Mouse (Mus musculus): ENCODE data around the gene Fgfr2. TPM values are rescaled to one million over a fixed set of nuclear protein-coding genes. Genes with fewer than 3 reads are reported as not detected.

The Fgfr2 gene
- total RNA-seq, 1 experiment from 2014 or later, result not detected

DNA sequence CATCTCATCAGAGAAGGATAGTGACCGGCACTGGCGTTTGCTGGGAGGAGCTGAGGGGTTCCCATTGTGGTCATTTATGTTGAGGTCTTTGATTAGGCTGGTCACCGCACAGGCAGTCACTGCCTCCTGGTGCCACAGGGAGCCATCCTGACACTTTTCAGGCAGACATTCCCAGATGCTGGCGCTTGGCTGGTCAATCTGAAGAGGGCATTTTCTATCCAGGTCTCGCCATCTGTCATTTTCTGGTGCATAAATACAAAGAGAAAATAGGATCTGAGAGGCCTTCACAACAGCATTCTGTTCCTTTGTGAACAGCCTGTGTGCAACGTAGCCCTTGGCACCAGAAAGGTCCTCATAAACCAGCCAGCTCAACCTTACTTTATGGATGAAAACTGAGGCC lies 363.2 kb downstream of the Fgfr2 start:
- ATAC-seq (replicated peaks in 1 of 2; ENCODE audit: insufficient read depth in 1 of 2, low FRiP score in 2 of 2, low TSS enrichment in 1 of 2, low read depth in 1 of 2, poor library complexity in 2 of 2, severe bottlenecking in 2 of 2), result no peak

DNA sequence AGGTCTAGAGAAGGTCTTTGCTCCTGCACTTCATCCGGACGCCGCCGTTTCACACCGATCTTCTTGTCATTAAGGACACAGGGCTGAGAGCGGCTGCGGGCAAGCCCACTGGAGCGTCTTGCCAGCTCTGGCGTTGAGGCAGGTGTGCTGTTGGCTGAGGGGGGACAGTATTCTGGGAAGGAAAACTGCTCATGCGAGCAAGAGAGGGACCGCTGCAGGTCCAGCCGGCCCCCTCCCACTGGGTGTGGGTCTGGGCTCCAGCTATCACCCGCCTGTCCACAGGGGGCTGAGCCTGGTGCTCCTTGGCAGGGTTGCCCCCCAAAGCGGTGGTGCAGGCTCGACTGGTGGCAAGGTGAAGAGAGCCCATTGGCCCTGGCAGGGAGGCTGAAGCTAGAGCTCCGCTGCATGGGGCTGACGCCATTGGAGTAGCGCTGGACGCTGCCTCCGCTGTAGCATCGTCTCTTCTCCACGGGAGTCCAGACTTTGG lies 363.7 kb downstream of the Fgfr2 start:
- ATAC-seq (replicated peaks in 1 of 2; ENCODE audit: insufficient read depth in 1 of 2, low FRiP score in 2 of 2, low TSS enrichment in 1 of 2, low read depth in 1 of 2, poor library complexity in 2 of 2, severe bottlenecking in 2 of 2), result no peak

DNA sequence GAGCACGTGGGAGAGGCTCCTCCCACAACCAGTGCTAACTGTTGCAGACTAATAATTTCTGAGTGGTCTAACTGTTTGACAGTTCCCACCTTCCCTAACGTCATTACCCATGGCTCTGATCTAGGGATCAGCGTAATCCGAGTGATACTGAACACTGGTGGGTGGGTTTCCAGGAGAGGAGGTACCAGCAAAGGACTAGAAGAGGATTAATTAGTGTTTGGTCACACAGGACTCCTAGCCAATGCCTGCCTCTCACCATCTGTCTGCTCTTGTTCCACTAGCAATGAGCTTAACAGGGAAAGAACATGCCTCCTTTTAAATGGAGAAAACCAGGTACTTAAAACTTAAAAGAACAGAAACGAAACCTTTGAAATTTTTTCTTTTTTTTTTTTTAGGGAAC lies 364.3 kb downstream of the Fgfr2 start:
- no peak for ATAC-seq (replicated peaks in 1 of 2; ENCODE audit: insufficient read depth in 1 of 2, low FRiP score in 2 of 2, low TSS enrichment in 1 of 2, low read depth in 1 of 2, poor library complexity in 2 of 2, severe bottlenecking in 2 of 2)

DNA sequence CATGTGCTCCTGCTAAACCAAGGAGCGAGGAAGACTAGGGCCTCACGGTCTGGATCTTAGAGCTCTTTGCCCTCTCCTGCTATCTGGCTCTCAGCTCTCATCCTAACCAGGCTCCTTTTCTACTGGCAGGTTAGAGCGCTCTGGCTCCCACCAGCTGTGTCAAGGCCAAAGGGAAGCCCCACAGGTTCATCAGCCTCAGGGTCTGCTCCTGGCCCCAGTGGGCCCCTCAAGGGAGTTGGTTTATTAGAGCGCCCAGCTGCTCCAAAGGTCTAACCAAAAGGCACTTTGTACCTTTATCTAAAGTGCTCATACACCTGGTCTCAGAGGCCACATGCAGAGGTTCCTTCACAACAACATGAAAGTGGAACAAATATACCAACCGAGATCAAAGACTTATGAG lies 366.8 kb downstream of the Fgfr2 start:
- no peak for ATAC-seq (replicated peaks in 1 of 2; ENCODE audit: insufficient read depth in 1 of 2, low FRiP score in 2 of 2, low TSS enrichment in 1 of 2, low read depth in 1 of 2, poor library complexity in 2 of 2, severe bottlenecking in 2 of 2)

DNA sequence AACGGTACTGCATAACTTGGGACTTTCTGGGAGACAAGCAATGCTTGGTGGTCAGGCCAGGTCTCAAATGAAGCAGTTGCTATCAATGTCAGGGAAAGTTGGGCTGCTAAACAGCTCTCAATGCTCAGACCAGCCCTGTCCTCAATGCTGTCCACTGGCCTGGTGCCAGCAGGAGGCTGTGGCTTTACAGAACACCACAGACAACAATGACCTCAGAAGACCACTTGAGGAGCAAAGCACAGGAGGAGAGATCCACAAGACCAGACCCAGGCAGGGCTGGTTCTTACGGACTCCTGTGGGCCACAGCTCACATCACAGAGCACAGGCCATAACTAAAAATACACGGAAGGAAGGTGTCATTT lies 368.8 kb downstream of the Fgfr2 start:
- ATAC-seq (replicated peaks in 1 of 2; ENCODE audit: insufficient read depth in 1 of 2, low FRiP score in 2 of 2, low TSS enrichment in 1 of 2, low read depth in 1 of 2, poor library complexity in 2 of 2, severe bottlenecking in 2 of 2), result no peak

DNA sequence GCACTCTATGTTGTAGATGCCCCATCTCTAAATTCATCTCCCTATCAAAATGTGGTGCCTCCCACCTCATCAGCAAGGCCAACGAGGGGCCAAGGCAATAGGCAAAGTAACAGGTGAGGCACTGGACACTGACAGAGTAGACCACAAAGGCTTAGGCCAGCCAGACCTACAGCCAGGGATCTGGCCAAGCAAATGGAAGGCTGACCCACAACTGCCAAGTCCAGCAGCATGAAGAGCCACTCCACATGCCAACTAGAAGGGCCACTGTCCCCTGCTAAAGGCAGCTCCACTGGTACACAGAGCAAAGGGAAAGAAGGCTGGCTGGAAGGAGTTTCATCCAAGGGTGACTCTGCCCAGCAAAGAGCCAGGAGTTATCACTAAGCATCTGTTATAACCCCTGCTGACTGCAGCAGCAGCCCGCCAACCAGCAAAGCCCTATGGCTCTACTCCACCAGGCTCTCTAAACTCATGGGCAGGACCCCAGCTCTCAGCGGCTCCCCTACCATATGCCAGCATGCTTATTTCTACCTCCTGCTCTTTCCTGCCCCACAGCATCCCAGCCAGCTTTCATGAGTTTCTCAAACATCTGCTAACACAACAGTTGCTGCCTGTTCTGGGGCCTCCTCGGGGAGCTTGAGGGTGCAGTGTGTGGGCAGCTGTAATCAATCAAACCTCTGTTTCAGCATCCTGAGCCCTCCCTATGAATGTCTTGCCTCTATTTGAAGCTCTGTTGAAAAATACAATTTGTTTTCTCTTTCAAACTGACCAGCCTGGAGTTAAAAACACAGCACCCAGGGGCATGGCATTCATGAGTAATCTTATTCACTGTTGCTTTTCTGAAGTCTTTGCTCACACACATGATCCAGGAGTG lies 369.4 kb downstream of the Fgfr2 start:
- ATAC-seq (replicated peaks in 1 of 2; ENCODE audit: insufficient read depth in 1 of 2, low FRiP score in 2 of 2, low TSS enrichment in 1 of 2, low read depth in 1 of 2, poor library complexity in 2 of 2, severe bottlenecking in 2 of 2), result no peak

DNA sequence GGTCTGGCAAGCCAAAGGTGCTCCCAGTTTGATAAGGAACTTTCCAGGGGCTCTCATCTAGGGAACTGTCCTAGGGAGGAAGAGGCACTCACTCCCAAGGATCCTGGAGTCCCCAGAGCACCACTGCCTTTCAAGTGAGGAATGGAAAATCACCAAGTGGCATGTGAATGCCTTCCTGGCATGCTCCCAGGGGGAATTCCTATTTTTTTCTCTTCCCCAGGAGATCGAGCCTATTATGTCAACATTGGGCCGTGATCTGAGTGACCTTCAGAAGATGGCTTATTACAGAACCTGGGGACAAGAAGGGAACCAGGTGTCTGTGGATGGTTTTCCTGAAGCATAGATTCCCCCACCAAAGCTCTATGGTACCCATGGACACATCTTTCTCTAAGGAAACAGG lies 371.4 kb downstream of the Fgfr2 start:
- no peak for ATAC-seq (replicated peaks in 1 of 2; ENCODE audit: insufficient read depth in 1 of 2, low FRiP score in 2 of 2, low TSS enrichment in 1 of 2, low read depth in 1 of 2, poor library complexity in 2 of 2, severe bottlenecking in 2 of 2)

DNA sequence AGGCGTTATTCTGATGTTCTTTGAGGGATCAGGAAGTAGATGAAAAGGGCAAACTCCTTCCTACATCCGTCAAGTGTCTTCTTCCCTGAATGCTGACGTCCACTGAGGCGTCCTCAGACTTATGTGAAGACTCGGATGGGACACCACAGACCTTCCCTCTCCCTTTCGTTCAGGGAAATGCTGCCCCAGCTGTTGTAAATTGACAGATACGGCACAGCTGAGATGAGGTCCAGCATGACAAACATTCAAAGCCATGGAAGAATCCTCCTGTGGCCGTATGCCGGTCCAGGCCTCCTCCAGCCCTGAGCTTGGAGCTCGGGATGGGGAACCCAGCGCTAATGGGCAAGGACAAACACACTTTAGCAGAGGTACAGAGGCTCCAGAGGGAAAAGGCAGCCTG lies 373.6 kb downstream of the Fgfr2 start:
- ATAC-seq (replicated peaks in 1 of 2; ENCODE audit: insufficient read depth in 1 of 2, low FRiP score in 2 of 2, low TSS enrichment in 1 of 2, low read depth in 1 of 2, poor library complexity in 2 of 2, severe bottlenecking in 2 of 2), result no peak

DNA sequence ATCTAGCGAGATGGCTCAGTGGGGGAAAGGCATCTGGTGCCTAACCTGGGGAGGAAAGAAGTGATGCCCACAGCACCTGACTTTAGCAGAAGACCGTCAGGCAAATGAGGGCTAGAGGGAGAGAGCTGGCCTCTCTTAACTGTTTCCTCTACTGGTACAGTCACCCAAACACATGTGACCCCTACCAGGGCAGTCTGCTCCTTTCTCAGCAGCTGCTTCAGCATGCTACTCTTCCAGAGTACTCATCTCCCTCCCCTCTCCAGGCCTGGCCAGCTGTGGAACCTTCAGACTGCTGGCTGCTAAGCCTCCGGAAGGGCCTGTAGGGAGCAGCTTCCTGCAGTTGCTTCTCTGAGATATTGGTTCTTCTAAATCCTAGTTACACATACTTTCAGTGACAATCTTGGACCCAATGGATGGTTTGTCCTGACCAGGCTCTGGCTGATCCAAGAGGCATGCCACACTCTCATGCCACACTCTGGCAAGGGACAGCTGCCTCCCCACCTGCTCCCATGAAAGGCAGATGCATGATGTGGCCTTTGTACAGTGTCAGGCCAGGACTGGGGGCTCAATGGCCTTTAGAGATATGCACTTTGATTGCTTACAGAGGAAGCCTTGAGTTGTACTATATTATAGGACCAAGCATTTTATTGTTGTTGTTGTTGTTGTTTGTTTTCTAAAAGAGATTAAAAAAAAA lies 374.9 kb downstream of the Fgfr2 start:
- no peak for ATAC-seq (replicated peaks in 1 of 2; ENCODE audit: insufficient read depth in 1 of 2, low FRiP score in 2 of 2, low TSS enrichment in 1 of 2, low read depth in 1 of 2, poor library complexity in 2 of 2, severe bottlenecking in 2 of 2)

DNA sequence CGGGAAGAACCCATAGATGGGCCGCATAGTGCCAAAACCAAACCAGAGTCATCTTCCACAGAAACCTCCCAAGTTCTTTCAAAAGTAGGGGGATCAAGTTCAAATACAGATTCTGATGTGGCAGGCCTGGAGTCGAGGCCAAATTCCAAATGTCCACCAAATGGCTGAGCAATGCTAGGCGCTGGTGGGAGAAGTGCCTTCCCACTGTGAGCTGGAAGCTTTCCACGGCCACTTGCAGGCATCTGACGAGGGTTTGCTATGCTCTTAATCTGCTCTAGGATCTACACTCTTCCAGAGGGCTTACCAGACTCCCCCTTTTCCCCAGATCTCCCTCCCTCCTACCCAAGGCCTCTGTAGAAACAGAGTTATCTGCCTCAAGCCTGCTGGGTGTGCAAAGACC lies 376.1 kb downstream of the Fgfr2 start:
- no peak for ATAC-seq (replicated peaks in 1 of 2; ENCODE audit: insufficient read depth in 1 of 2, low FRiP score in 2 of 2, low TSS enrichment in 1 of 2, low read depth in 1 of 2, poor library complexity in 2 of 2, severe bottlenecking in 2 of 2)

DNA sequence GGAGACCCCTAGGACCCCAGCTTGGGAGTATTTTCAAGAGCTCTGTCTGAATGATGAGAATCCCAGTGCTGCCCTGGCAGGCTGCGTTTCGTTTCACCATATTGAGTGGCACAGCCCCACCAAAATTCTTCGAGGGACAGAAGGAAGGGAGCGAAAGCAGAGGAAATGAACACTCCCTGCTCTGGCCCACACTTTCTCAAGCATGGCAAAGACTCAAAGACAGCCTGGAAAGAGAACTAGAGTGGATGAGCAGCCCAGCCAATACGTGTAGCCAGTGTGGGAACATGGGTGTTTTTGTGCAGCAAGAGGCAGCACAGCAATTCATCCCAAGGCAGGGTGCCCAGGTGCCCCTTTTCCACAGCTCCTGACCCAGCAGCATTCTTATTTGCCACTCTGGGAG lies 380.2 kb downstream of the Fgfr2 start:
- no peak for ATAC-seq (replicated peaks in 1 of 2; ENCODE audit: insufficient read depth in 1 of 2, low FRiP score in 2 of 2, low TSS enrichment in 1 of 2, low read depth in 1 of 2, poor library complexity in 2 of 2, severe bottlenecking in 2 of 2)

DNA sequence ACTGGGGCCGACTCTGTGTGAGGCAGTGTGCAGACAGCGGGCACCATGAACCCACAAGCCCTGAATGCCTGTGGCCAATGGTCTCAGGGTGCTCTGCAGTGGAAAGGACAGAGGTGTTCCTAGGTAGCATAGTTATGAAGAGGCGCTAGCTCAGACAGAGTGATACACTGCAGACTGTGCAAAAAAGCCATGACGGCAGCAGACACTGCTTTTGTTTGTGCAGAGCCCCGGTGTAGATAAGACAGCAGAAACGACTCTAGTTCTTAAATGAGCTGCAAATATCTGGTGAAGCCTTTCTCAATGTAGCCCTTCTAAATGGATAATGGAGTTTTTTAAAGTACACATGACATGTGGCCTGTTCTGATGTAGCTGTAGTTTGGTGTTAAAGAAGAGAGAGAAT lies 383.3 kb downstream of the Fgfr2 start:
- no peak for ATAC-seq (replicated peaks in 1 of 2; ENCODE audit: insufficient read depth in 1 of 2, low FRiP score in 2 of 2, low TSS enrichment in 1 of 2, low read depth in 1 of 2, poor library complexity in 2 of 2, severe bottlenecking in 2 of 2)

DNA sequence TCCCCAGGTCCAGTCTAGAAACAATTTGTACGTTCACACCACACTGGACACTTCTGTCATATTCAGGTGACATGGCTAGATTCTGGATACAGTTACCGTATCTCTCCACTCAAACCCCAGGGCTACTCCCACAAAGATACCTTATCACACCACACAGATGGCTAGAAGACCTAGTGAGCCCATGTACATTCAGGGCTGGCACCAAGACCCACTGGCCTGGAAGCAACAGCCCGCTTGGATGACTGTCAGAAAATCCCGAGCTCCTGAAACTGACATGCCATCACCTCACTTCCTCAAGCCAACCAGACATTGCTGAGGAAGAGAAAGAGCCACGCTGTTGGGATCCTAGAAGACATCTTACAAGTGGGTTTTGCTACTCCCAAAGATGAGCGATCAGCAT lies 384.3 kb downstream of the Fgfr2 start:
- ATAC-seq (replicated peaks in 1 of 2; ENCODE audit: insufficient read depth in 1 of 2, low FRiP score in 2 of 2, low TSS enrichment in 1 of 2, low read depth in 1 of 2, poor library complexity in 2 of 2, severe bottlenecking in 2 of 2), result no peak

DNA sequence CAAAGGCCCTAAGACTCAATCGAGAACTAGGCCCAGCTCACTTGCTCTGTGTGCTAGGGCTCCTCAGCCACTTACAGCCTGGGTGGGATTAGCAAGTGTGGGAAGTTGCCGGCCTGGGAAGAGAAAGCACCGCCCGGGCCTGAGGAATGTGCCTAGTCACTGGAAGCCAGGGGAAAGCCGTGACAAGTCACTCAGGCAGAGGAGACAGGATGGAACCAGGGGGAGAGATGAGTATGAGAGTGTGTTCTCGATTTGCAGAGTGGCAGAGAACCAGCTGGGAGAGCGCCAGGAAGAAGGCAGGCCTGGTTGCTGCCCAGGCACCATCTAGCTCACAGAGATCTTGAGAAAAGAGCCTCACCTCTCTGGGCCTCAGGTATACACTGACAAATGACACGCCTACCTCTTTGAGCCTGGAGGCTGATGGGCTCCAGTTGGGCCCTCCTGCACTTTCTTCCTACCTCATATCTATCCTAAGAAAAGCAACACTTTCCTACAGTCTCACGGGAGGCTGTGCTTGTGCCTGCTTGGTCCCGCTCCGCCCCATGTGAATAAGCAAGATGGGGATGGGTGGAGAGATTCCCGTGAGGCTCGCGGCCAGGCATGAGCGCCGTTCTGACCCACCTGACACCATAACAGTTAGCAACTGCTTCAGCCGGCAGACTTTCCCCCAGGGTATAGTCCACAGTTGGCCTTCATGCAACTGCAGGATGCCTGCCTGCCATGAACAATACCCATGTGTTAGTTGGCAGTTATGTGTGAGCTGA lies 386.9 kb downstream of the Fgfr2 start:
- ATAC-seq (replicated peaks in 1 of 2; ENCODE audit: insufficient read depth in 1 of 2, low FRiP score in 2 of 2, low TSS enrichment in 1 of 2, low read depth in 1 of 2, poor library complexity in 2 of 2, severe bottlenecking in 2 of 2), result no peak

DNA sequence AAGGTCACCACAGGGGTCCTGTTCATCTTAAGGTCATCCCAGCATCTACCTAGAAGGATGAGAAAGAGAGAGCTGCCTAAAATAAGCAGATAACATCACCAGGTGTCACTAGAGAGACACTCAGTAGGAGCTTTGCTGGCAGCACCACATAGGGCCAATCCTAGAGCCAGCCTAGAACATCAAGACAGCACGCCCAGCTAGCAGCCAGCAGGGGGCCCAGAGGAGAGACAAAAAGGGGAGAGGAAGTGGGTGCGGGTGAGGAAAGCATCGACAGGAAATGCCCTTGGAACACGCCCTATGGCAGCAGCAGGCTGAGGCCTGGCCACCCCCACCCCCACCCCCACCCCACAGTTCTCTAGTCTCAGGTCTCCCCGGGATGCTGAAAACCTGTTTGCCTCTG lies 388.0 kb downstream of the Fgfr2 start:
- peak; percentile 95 to 98 for ATAC-seq (replicated peaks in 1 of 2; ENCODE audit: insufficient read depth in 1 of 2, low FRiP score in 2 of 2, low TSS enrichment in 1 of 2, low read depth in 1 of 2, poor library complexity in 2 of 2, severe bottlenecking in 2 of 2)

DNA sequence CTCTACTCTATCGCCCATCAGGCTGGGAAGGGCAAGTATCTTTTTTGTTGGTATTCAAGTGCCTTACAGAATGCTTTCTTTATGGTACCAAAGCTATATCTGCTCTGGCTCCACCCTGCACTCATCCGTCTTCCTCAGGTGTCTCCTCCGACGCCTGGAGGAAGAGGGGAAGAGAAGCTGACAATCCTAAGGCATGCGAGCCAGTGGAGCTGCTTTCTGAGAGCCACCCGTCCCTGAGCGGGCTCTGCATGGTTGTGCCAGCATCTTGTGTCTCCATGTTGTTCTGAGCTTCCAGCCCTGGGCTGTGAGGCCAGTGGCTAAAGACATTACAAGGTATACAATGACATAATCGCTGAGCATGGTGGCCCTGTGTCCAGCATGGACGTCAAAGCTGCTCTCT lies 388.9 kb downstream of the Fgfr2 start:
- no peak for ATAC-seq (replicated peaks in 1 of 2; ENCODE audit: insufficient read depth in 1 of 2, low FRiP score in 2 of 2, low TSS enrichment in 1 of 2, low read depth in 1 of 2, poor library complexity in 2 of 2, severe bottlenecking in 2 of 2)

DNA sequence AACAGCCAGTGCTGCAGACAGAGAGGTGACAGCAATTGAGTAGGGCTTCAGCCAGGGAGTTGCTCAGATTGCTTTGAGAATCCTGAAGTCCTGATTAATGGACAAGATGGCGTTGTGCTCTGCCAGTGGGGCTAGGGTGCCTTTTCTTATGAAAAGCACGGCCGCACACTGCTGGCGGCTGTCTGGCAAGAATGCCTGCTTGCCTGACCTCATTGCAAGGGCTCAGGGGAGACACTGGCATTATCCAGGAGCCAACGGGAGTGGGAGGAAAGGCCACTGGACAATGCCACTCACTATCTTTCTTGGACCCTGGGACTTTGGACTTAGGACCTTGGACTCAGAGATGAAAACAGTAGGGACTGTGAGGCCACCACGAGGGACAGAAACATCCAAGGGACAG lies 389.6 kb downstream of the Fgfr2 start:
- no peak for ATAC-seq (replicated peaks in 1 of 2; ENCODE audit: insufficient read depth in 1 of 2, low FRiP score in 2 of 2, low TSS enrichment in 1 of 2, low read depth in 1 of 2, poor library complexity in 2 of 2, severe bottlenecking in 2 of 2)

DNA sequence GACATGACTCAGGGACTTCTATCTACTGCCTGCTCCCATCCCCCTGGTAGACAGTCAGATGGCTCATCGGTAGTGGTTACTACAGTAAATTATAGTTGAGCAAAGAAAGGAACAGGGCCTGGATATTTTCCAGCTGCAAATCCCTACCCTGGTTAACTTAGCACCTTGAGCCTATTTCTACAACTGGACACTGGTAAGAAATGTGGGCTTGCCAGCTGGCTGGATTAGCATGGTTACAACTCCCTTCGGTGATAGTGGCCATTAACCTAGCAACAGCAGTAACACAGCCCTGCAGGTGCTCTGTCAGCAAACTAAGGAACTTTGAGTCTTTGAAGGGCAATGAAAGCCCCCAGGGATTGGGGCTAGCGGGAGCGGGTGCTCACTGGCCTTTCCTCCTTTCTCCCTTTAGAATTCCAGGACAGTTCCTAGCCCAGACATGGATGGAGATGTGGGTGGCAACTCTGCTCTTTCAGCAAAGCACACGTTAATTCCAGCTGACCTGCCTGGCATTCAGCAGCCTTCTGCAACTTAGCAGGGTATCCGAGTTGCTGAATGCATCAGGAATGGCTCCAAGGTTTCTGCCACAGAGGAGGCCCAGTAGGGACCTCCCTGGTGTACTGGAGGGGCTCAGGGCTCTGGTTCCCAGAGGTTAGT lies 390.9 kb downstream of the Fgfr2 start:
- no peak for ATAC-seq (replicated peaks in 1 of 2; ENCODE audit: insufficient read depth in 1 of 2, low FRiP score in 2 of 2, low TSS enrichment in 1 of 2, low read depth in 1 of 2, poor library complexity in 2 of 2, severe bottlenecking in 2 of 2)

All from hematopoietic stem cell, adult 5-6 weeks (primary cell).